Mouse (Mus musculus): ENCODE measurements around the gene Hebp2.
"Not testable (repeated sequence)": the region's sequence is repeated elsewhere in the genome, so short reads cannot be mapped to it uniquely, and the experiment has no call there.

Gene Hebp2

DNA sequence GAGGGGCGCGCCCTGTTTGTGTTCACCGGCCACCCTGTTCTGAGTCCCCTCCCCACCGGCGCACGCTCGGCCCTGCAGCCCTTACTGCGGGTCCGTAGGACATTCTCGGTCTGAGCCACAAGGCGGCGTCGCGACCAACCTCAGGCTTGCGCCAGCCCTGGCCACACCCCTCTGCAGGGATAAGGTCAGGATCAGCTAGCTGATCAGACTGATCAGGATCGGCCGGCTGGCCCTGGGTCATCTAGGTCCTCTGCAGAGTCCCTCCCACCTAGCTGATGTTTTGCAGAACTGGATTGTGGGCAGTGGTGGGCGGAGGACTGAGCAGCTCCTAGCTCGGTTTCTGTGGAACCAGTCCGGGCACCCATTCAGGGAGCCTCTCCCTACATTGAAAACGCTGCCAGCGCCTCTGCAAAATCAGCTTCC is at the start of gene Hebp2:
Gene Hebp2, minus strand, starts transcription at position 264 of the 423 bp plus-strand sequence.
- peak; percentile 56 for DNase-seq (ENCODE audit: low read depth)

DNA sequence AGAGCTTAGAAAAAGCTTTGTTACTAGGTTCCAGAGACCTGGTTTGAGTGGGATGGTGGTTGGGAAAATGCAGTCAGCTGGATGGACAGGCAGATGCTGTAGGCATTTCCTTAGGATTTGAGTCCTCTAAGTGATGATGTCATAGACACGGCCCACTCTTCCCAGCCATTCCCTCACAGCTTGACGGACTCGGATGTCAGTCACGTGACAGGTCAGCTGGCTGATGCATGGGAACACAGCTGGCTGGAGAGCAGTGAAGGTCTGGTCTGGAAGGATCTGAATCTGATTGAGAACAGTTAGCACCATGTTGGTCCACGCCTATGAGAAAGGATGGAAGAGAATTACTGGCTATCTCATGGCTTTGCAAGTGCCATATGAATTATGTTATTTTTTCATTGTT is 43.6 kb upstream of the Hebp2 start:
- no peak for DNase-seq (ENCODE audit: low read depth)

DNA sequence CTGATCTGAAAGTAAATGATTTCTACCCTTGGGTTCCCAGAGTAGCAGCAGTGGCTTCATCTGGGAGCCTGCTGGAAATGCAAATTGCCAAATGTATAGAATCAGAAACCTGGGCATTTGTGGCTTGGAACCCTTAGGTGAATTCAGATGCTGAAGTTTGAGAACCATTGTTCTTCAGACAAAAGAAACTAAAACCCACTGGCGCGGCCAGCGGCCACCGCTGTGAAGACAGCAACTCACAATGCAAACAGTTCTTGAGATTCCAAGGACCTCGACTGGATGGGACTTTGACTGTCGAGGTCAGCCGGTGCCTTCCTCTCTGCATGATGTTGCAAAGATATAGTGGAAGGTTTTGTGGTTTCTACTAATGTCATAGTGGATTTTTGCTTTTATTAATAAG is 38.3 kb upstream of the Hebp2 start:
- DNase-seq (ENCODE audit: low read depth), result no peak

- no peak for DNase-seq (ENCODE audit: low read depth)
These were observed 26.7 kb upstream of the Hebp2 start for GRCm38 (mm10) chr10:18572581-18572980.

DNA sequence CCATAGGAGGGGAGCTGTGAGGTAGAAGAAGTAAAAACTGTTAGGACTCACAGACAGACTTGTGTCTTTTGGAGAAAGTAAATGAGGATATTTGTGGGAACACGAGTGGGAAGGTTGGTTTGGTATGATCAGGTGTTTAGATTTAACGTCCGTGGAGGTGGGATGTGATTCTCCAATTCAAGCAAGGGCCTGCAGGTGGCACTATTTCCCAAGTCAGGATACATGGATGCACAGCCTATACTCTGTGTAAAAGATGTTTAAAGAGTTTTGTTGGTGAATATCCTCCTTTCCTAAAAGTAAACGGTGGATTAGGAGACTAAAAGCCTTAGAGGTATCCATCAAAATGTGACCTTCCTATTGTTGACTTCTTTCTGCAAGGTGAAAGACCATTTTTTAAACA is 17.1 kb upstream of the Hebp2 start:
- no peak for DNase-seq (ENCODE audit: low read depth)

DNA sequence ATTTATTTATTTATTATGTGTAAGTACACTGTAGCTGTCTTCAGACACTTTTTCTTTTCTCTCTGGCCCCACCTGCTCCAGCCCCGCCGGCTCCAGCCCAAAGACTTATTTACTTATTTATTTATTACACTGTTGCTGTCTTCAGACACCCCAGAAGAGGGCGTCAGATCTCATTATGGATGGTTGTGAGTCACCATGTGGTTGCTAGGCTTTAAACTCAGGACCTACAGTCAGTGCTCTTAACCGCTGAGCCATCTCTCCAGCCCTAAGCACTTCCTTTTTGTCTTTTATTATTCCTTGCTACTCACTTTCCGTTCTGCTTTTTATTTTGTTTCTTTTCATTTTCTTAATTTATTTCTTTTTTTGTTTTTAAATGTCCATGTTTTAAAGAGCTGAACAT is 15.6 kb upstream of the Hebp2 start:
- no peak for DNase-seq (ENCODE audit: low read depth)

DNA sequence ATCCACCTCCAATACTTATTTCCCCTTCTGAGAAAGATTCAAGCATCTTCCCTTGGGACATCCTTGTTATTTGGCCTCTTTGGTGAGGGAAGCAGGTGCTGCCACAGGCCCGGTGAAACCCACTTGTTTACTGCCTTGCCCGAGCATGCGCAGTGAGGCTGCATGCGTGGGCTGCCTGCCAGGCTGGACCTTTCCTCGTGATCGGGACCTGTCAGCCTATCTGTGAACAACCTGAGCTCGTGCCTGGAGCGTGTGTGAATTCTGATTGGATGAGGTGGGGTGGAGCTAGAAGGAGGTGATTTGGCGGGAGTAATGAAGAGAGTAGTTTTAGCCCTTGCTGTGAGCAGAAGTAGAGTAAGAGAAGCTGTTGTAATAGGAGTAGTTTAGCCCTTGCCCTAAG is 13.2 kb upstream of the Hebp2 start:
- not testable (repeated sequence) for DNase-seq (ENCODE audit: low read depth)

DNA sequence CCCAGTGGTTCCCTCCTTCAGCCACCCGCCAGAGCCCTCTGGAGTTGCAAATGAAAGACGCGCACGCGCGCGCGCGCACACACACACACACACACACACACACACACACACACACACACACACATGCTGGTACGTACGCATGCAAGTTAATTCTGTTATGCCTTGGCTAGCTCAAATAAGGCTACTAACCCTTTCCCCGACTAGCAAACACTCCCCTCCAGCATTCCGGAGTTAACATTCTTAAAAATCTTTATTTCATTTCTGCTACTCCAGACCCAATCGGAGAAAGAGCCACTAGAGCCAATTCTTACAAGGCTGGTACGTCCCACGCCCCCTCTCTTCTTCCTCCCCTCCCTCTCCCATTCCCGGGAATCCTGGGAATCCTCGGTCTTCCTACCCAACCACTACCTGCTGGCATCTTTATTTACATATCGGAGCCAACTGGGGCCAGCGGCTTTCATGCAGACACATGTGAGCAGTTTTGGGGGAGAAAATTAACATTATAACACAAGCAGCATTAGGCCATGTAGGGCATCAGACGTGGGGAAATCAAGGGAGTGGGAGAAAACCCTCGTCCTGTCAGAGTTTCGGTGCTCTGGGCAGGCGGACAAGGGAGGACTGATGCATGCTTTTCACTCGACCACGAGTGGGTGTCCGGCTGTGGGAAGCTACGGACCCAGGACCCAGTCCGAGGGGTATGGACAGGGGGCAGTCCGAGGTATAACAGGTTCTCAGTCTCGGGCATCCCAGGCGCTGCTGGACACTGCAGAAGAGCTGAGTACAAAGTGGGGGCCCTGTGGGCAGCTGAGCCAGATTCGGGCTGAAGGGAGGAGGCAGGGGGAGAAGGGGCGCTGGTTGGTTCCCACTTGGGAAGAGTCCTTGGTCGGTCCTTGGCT is 3.7 kb upstream of the Hebp2 start:
- no peak for DNase-seq (ENCODE audit: low read depth)

GRCm38 (mm10) chr10:18547381-18547780 is 1.5 kb upstream of the Hebp2 start:
- DNase-seq (ENCODE audit: low read depth), result no peak

GRCm38 (mm10) chr10:18545309-18545708 is 567 bp downstream of the Hebp2 start:
- DNase-seq (ENCODE audit: low read depth), result no peak

DNA sequence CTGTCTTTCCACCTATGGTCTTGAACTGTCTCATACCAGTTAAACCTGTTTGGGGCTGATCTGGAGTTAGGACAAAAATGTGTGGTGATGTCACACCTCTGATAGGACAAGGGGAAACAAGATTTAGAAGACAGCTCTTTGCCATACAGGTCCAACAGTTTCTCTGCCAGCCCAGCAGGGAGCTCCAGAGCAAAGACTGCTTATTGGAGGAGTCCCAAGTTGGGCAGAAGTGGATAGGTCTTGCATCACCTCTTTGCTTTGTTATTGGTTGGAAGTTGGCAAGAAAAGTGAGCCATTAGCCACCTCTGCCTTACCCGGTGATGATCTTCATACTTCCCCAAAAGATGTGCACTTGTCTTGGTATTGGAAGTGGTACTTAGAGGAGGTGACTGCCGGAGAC is 9.0 kb downstream of the Hebp2 start:
- no peak for DNase-seq (ENCODE audit: low read depth)

- no peak for DNase-seq (ENCODE audit: low read depth)
These were observed 13.6 kb downstream of the Hebp2 start for GRCm38 (mm10) chr10:18532293-18532692.

DNA sequence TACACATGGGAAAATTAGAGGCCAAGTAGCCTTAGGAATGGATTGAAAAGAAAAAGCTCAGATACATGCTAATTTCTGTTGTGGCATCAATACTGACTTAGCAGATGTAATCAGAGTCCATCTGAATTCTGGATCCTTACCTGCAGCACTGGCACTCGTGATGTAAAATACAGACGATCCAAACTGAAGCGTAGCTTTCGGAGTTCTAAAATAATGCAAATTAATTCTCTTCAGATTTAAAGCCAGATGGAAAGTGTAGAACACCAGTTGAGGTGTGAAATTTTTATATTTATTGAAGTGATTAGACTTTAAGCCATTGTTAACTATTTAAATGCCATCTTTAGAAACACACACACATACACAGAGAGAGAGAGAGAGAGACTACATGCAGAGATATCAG is 15.7 kb downstream of the Hebp2 start:
- no peak for DNase-seq (ENCODE audit: low read depth)

DNA sequence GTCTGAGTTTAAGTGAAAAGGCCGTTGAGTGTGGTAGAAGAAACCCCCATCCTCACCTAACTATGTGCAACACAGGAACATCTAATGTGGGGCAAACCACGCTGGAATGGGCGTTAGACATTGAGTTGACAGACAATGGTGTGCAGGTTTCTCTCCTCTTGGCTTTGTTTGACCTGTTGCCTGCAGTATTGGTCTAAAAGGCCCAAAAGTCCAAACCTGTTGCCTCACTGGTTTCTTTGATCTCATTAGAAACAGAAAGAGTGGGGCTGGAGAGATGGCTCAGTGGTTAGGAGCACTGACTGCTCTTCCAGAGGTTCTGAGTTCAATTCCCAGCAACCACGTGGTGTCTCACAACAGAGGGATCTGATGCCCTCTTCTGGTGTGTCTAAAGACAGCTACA is 16.7 kb downstream of the Hebp2 start:
- no peak for DNase-seq (ENCODE audit: low read depth)

DNA sequence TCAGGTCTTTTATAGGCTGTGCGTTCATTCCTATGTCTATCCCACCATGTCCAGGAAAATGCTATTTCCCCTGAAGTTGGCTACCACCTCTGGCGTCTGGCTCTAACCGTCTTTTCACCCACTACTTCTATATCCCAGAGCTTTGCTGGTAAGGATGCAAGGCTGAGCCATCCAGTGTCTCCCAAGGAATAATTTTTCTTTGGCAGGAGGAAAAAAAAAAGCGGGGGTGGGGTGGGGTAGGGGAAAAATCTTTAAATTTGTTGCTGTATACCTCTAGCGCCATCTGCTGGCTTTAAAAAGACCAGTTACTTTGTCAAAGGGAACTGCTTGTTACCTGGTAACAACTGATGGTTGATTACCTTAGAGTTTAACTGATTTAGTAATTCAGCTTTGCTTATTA is 17.4 kb downstream of the Hebp2 start:
- DNase-seq (ENCODE audit: low read depth), result no peak

- no peak for DNase-seq (ENCODE audit: low read depth)
These were observed 18.1 kb downstream of the Hebp2 start for GRCm38 (mm10) chr10:18527766-18528165.

DNA sequence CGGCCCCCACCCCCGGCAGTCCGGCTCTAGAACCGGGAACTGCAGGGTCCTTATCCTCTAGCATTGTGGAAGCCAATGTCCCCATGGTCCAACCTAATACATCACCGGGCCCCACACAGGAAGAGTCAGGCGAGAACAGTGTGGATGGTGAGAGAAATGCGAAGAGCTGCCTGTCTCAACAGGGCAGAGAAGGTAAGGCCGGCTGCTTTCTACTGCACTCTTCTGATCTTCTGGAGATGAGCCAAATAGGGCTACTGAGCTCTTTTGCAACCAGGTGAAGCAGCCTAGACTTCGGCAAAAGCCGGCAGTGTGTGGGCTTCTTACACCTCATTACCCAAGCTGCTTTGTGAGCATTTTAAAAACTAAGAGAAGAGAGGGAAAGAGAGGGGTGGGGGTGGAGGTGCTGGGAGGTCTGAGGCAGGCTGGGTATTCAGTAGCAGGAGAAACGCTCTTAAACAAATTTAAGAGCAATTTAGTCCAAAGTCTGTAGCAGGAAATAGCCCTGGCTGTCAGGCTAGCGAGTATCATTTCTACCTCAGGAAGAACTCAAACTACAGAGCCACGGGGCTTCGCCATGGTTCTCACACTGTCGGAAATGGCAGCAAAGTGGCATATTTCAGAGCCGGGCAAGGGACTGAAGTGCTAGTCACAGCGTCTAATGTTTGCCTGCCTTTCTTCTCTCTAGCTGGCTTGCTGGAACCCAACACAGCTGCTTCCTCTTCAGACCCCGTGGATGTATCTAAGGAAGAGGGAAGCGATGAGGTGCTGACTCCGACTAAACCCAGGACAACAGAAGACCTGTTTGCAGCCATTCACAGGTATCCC is 18.8 kb downstream of the Hebp2 start:
- DNase-seq (ENCODE audit: low read depth), result no peak

DNA sequence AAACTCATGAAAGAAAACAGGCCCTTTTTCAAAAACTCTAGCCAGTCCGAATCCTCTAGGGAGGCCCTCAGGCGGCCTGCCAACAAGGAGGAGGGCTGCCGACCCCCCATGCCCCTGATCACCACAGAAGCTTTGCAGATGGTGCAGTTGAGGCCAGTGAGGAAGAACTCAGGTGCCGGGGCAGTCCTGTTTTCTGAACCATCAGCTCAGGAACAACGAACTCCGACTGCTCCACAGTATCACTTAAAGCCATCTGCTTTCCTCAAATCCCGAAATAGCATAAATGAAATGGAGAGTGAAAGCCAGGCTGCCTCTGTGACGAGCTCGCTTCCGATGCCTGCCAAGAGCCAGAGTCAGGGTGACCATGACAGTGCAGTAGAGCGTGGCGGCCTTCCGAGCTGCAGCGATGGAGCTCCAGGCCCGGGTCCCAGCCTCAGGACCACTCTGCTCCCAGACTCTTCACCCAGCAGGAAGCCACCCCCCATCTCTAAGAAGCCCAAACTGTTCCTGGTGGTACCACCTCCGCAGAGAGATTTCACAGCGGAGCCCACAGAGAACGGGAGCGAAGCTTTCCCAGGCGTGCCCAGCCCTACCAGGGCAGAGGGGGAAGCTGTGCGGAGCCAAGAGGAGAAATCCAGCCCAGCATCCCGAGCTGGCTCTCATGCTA is 19.6 kb downstream of the Hebp2 start:
- no peak for DNase-seq (ENCODE audit: low read depth)

GRCm38 (mm10) chr10:18525726-18526125 is 20.1 kb downstream of the Hebp2 start:
- no peak for DNase-seq (ENCODE audit: low read depth)

DNA sequence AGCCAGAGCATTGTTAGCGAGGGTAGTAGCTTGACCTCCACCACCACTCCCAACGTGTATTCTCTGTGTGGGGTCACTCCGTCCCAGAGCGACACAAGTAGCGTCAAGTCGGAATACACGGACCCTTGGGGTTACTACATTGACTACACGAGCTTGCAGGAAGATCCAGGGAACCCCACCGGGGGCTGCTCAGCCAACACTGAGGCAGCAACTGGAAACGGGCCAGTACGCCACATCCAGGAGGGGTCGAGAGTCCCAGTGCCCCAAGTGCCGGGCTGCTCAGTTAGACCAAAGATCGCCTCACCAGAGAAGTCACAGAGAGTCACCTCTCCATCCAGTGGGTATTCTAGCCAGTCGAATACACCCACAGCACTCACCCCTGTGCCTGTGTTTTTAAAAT is 20.6 kb downstream of the Hebp2 start:
- no peak for DNase-seq (ENCODE audit: low read depth)

- DNase-seq (ENCODE audit: low read depth), result no peak
These were observed 23.3 kb downstream of the Hebp2 start for GRCm38 (mm10) chr10:18522556-18522955.

DNA sequence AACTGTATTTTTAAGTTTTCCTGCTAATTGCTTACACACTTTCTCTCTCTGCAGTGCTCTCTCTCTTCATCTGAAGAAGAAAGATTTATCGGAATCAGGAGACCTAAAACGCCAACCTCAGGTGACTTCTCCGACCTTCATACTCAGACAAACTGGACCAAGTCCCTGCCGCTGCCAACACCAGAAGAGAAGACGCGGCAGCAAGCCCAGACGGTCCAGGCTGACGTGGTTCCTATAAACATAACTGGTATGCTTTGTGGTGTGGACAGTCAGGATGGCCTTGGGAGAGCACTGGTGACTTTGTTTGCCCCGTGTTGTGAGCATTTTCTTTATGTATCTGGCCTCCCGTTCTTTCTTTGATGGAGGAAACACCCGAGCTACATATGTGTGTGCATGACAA is 34.4 kb downstream of the Hebp2 start:
- no peak for DNase-seq (ENCODE audit: low read depth)

DNA sequence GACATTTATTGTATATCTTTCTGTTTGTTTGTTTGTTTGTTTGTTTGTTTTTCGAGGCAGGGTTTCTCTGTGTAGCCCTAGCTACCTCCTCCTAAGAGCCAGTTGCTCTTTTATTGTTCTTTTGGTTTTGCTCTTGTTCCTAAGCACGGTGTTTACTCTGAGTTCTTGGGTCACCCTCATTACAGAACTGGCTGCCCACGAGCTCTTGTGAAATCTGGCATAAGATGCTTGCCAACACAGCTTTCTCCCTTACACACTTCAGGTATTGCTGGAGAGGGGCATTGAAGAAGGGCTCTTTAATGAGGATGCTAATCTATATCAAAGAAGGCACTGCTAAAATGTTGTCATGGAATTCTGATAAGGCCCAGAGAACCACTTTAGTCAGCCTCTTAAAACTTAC is 35.2 kb downstream of the Hebp2 start:
- DNase-seq (ENCODE audit: low read depth), result no peak
